In the genomic region with DNA sequence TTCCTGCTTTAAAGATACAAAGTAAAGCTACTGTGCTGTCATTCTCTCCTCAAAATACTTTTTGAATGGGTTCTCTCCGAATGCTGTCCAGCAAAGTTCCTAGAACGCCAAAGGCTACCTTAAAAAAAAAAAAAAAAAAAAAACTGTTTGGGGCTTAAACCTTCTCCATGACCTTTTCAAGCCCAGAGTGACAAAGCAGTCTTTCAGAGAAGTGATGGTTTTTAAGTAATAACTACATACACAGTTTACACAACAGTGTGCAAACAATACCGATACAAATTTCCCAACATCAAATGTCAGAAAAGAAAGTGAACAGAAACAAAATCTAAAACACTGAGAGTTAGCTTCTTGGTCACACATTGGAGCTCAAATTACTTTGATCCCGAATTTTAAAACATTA, we compare ENCODE assay signal across 9 mouse cellular contexts. TPM values are rescaled to one million over a fixed set of nuclear protein-coding genes. Genes with fewer than 3 reads are reported as not detected.
A peak's percentile ranks its signal among the peaks of the same experiment; 100 is the strongest.
DNase-seq lines count a peak whose midpoint lies in the region; ATAC-seq and TF ChIP-seq lines count a peak whose summit lies in the region.
"Had no signal": no experiment of that assay in that cellular context is flagged by ENCODE, and none has a peak within 500 bp of the region (broad histone marks: within the 10 kb centered on the region; RNA-seq: fewer than 3 reads in every experiment).

No protein-coding gene starts in this region.

- WGBS in heart, postnatal 0 days = 49% methylated on average over 4 of the region's 4 CpGs
- WGBS in embryonic facial prominence, embryonic 10.5 days = 53% methylated on average over 4 of the region's 4 CpGs
- WGBS in midbrain, embryonic 14.5 days = 59% methylated on average over 4 of the region's 4 CpGs
- 35% methylated on average over 4 of the region's 4 CpGs for WGBS in kidney, adult 2 months

- ATAC-seq in heart, postnatal 0 days (ENCODE audit: insufficient read depth, low read depth) = no peak
- ATAC-seq in midbrain, embryonic 14.5 days (ENCODE audit: low FRiP score, low TSS enrichment) = no peak

- DNase-seq in heart, postnatal 0 days (ENCODE audit: low spot score) = no peak
- no peak for DNase-seq in heart, postnatal 14 days
- no peak for DNase-seq in embryonic facial prominence, embryonic 10.5 days (ENCODE audit: low spot score)
- peak; percentile 5 for DNase-seq in induced T-regulatory cell, adult 2 months (ENCODE audit: low read depth)
- DNase-seq in midbrain, embryonic 14.5 days = no peak
- DNase-seq in urinary bladder, postnatal 36 days (ENCODE audit: low spot score in 2 of 2) = no peak
- DNase-seq in testis, postnatal 14 days (ENCODE audit: low spot score) = no peak
- no peak for DNase-seq in kidney, adult 2 months

- peak overlapping the region; percentile 80; the same call in 1 of the 2 replicates for H3K9ac ChIP-seq in heart, postnatal 0 days (replicated peaks; ENCODE audit: low read depth, low read length)
- H3K9ac ChIP-seq in midbrain, embryonic 14.5 days (replicated peaks; ENCODE audit: low read length) = peak overlapping the region; percentile 86

- no peak for TF ChIP-seq EP300 in heart, postnatal 0 days (IDR thresholded peaks at IDR 0.05; ENCODE audit: low read depth)

- no peak for TF ChIP-seq POLR2A in kidney, adult 2 months (IDR thresholded peaks at IDR 0.05; ENCODE audit: low read depth, low read length)

- H3K4me2 ChIP-seq in heart, postnatal 0 days (ENCODE audit: low read depth, low read length) = peak overlapping the region; percentile 77
- H3K4me2 ChIP-seq in midbrain, embryonic 14.5 days (ENCODE audit: low read length) = peak overlapping the region; percentile 75

- H3K27ac ChIP-seq in heart, postnatal 0 days (ENCODE audit: low read depth) = no peak overlapping the region
- peak overlapping the region; percentile 91; the same call in 1 of the 2 replicates for H3K27ac ChIP-seq in embryonic facial prominence, embryonic 10.5 days (replicated peaks)
- peak overlapping the region; percentile 95; the same call in 1 of the 2 replicates for H3K27ac ChIP-seq in midbrain, embryonic 14.5 days (replicated peaks; ENCODE audit: low read depth, low read length)
- no peak overlapping the region for H3K27ac ChIP-seq in kidney, adult 2 months (ENCODE audit: insufficient read depth, low read depth, low read length)

- peaks cover 10% of the 10 kb centered on the region for H3K4me1 ChIP-seq in heart, postnatal 0 days (ENCODE audit: control insufficient read depth, insufficient read depth)
- peaks cover 17% of the 10 kb centered on the region for H3K4me1 ChIP-seq in embryonic facial prominence, embryonic 10.5 days
- peaks cover 8% of the 10 kb centered on the region for H3K4me1 ChIP-seq in midbrain, embryonic 14.5 days (ENCODE audit: control insufficient read depth, insufficient read depth, low read length)
- peaks cover 7% of the 10 kb centered on the region; the same call in 1 of the 2 replicates for H3K4me1 ChIP-seq in kidney, adult 2 months (ENCODE audit: control insufficient read depth, insufficient read depth, low read length)

- peak overlapping the region; percentile 67 for H3K4me3 ChIP-seq in heart, postnatal 0 days (ENCODE audit: low read depth, low read length)
- peak overlapping the region; percentile 63 for H3K4me3 ChIP-seq in embryonic facial prominence, embryonic 10.5 days
- H3K4me3 ChIP-seq in midbrain, embryonic 14.5 days (replicated peaks; ENCODE audit: low read depth, low read length) = peak overlapping the region; percentile 62
- no peak overlapping the region for H3K4me3 ChIP-seq in kidney, adult 2 months (ENCODE audit: insufficient read depth, low read depth, low read length)

- no peaks in the 10 kb centered on the region for H3K27me3 ChIP-seq in heart, postnatal 0 days (ENCODE audit: control insufficient read depth, insufficient read depth, low read length)
- no peaks in the 10 kb centered on the region for H3K27me3 ChIP-seq in embryonic facial prominence, embryonic 10.5 days (replicated peaks; ENCODE audit: low read depth, poor library complexity, severe bottlenecking)
- H3K27me3 ChIP-seq in midbrain, embryonic 14.5 days (ENCODE audit: control insufficient read depth, insufficient read depth, low read length) = no peaks in the 10 kb centered on the region
- H3K27me3 ChIP-seq in kidney, adult 2 months (replicated peaks; ENCODE audit: control insufficient read depth, insufficient read depth, low read length) = no peaks in the 10 kb centered on the region

- no peak for TF ChIP-seq CTCF in heart, postnatal 0 days (IDR thresholded peaks at IDR 0.05; ENCODE audit: low read depth)
- no peak for TF ChIP-seq CTCF in kidney, adult 2 months (conservative IDR thresholded peaks at IDR 0.05; ENCODE audit: insufficient read depth, insufficient read length, low read depth, low read length)

- no peaks in the 10 kb centered on the region for H3K9me3 ChIP-seq in heart, postnatal 0 days (replicated peaks; ENCODE audit: control insufficient read depth, low read length)
- no peaks in the 10 kb centered on the region for H3K9me3 ChIP-seq in embryonic facial prominence, embryonic 10.5 days
- H3K9me3 ChIP-seq in midbrain, embryonic 14.5 days (ENCODE audit: control insufficient read depth, low read length) = no peaks in the 10 kb centered on the region
- H3K9me3 ChIP-seq: G1E had no signal

- 0 out of 2 replicates have a peak, but pooled peaks cover 8% of the 10 kb centered on the region for H3K36me3 ChIP-seq in heart, postnatal 0 days (replicated peaks; ENCODE audit: control insufficient read depth, insufficient read depth, low read length)
- peaks cover 5% of the 10 kb centered on the region for H3K36me3 ChIP-seq in embryonic facial prominence, embryonic 10.5 days (replicated peaks)
- peaks cover 6% of the 10 kb centered on the region for H3K36me3 ChIP-seq in midbrain, embryonic 14.5 days (ENCODE audit: control insufficient read depth, insufficient read depth, low read length)
- no peaks in the 10 kb centered on the region; the same call in 1 of the 2 replicates for H3K36me3 ChIP-seq in kidney, adult 2 months (ENCODE audit: control insufficient read depth, insufficient read depth, low read length)

- intact Hi-C loops in heart, postnatal 14 days (cut with DNase I) = loop anchor here (2.0 kb wide), 3 partner anchors 17 to 77 kb away; a partner anchor contains a TSS

RNA-seq across cellular contexts. Expression of a gene that starts 1.3 kb away (rescaled TPM):
- total RNA-seq in heart, postnatal 0 days (2014; rRNA removed; ENCODE audit: low replicate concordance) = 32.6 and 42.7 TPM in 2 replicates
- 28.7 and 30.3 TPM in 2 replicates for polyA plus RNA-seq in heart, postnatal 0 days (2015; fragmentation: Nextera tagmentation; extraction: Ambion mirVana)
- 10 to 100 TPM; 45.3 to 49.5 TPM for total RNA-seq in heart, postnatal 14 days (2021)
- polyA plus RNA-seq in embryonic facial prominence, embryonic 10.5 days (2016; fragmentation: Nextera tagmentation; extraction: Ambion mirVana) = 28.5 and 28.7 TPM in 2 replicates
- polyA plus RNA-seq in midbrain, embryonic 14.5 days (2014; fragmentation: Nextera tagmentation; extraction: Ambion mirVana) = 39.2 and 41.7 TPM in 2 replicates
- 19.2 and 24.9 TPM in 2 replicates for polyA plus RNA-seq in kidney, adult 2 months (2012; rRNA removed)

RNA-seq across cellular contexts. Expression of a gene that starts 55.8 kb away (rescaled TPM):
- total RNA-seq in heart, postnatal 0 days (2014; rRNA removed; ENCODE audit: low replicate concordance) = 30.4 and 39.7 TPM in 2 replicates
- polyA plus RNA-seq in heart, postnatal 0 days (2015; fragmentation: Nextera tagmentation; extraction: Ambion mirVana) = 35.6 and 35.7 TPM in 2 replicates
- total RNA-seq in heart, postnatal 14 days (2021) = 10 to 100 TPM; 40.6 to 43.6 TPM
- polyA plus RNA-seq in embryonic facial prominence, embryonic 10.5 days (2016; fragmentation: Nextera tagmentation; extraction: Ambion mirVana) = 53.5 and 60.0 TPM in 2 replicates
- polyA plus RNA-seq in midbrain, embryonic 14.5 days (2014; fragmentation: Nextera tagmentation; extraction: Ambion mirVana) = 38.0 and 38.8 TPM in 2 replicates
- polyA plus RNA-seq in kidney, adult 2 months (2012; rRNA removed) = 10.9 and 13.5 TPM in 2 replicates

Comparison
In these comparisons a context has a peak if more than half of its experiments do, and no peak if none do; other contexts are left out.
1. H3K27ac ChIP-seq: peak in embryonic facial prominence, embryonic 10.5 days (single experiment) and midbrain, embryonic 14.5 days (single experiment); none in heart, postnatal 0 days (single experiment) and kidney, adult 2 months (single experiment).